Mouse (Mus musculus) spleen, adult 2 months (tissue): ENCODE measurements around the gene C1qtnf7. TPM values are rescaled to one million over a fixed set of nuclear protein-coding genes. Genes with fewer than 3 reads are reported as not detected.

Experiments
- DNase-seq, 2 experiments: peaks; one replicate each; pipeline versions ENCODE4 v3.0.0 to v3.0.0-alpha.2; 2012 to 2021; ENCODE audit warnings: low spot score in 2 of 2, low read depth in 1 of 2
- H3K27ac ChIP-seq: fragments of 200-500 bp; 2 replicates; pipeline ENCODE4 v1.5.1; 2012; ENCODE audit warnings: low read length, inconsistent platforms; ENCODE audit not compliant: insufficient read depth
- H3K27me3 ChIP-seq: fragments of 200-500 bp; 2 replicates; pipeline ENCODE4 v1.6.1; 2012; ENCODE audit warnings: mild to moderate bottlenecking, moderate library complexity, low read length, inconsistent platforms; ENCODE audit not compliant: control insufficient read depth, insufficient read depth
- H3K36me3 ChIP-seq: fragments of 200-500 bp; 2 replicates; pipeline ENCODE4 v1.6.1; 2012; ENCODE audit warnings: mild to moderate bottlenecking, low read length, inconsistent platforms; ENCODE audit not compliant: control insufficient read depth, insufficient read depth
- H3K4me1 ChIP-seq: fragments of 200-500 bp; 2 replicates; pipeline ENCODE4 v1.6.1; 2011; ENCODE audit warnings: inconsistent platforms; ENCODE audit not compliant: control insufficient read depth, insufficient read depth, insufficient read length
- H3K4me3 ChIP-seq: fragments of 200-500 bp; 2 replicates; pipeline ENCODE4 v1.5.1; 2011; ENCODE audit warnings: mild to moderate bottlenecking, inconsistent platforms; ENCODE audit not compliant: insufficient read depth, insufficient read length; ENCODE audit errors: extremely low read depth
- CTCF ChIP-seq: fragments of 200-500 bp; IDR thresholded peaks from 2 replicates; pipeline ENCODE4 v1.5.1; 2011; ENCODE audit warnings: mild to moderate bottlenecking, inconsistent platforms; ENCODE audit not compliant: insufficient read depth, insufficient read length, insufficient replicate concordance; ENCODE audit errors: extremely low read depth
- POLR2A ChIP-seq: fragments of 200-500 bp; IDR thresholded peaks from 2 replicates; pipeline ENCODE4 v1.6.1; 2011; ENCODE audit warnings: low read depth, low read length, inconsistent platforms
- WGBS: fragments of 180-500 bp; shearing (Covaris S2); methylation state at CpG from one replicate; pipeline ENCODE4 v1.1.7; 2018; 5-methylcytosine and 5-hydroxymethylcytosine counted together
- polyA plus RNA-seq: library from polyadenylated mRNA; depleted of rRNA; stranded (reverse); fragments of >200 nt; gene quantifications from 2 replicates; pipeline ENCODE4 v1.2.3, GENCODE M21; 2012

C1qtnf7 gene
- polyA plus RNA-seq, 1 experiment: 4.8 TPM

DNA sequence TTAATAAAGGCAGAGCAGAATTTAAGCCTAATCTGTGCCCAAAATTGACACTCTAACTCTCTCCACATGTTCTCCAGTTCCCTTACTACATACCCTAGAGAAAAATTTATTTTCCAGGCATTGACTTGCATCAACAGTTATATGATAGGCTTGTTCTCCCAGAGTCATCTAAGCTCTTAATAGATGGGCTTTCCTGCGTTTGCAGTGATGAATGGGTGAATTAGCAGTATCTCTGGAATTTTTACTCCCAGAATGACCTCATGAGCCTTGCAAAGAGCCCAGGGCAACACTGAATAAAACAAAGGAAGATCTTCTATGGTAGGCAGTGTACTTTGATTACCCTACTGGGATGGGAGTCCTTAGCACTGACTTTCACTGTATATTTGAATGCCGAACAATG lies 33.5 kb upstream of the C1qtnf7 start:
- TF ChIP-seq POLR2A: no peak
- TF ChIP-seq CTCF: no peak
- no peaks in the 10 kb centered on the region for H3K4me1 ChIP-seq
- no peaks in the 10 kb centered on the region for H3K27me3 ChIP-seq
- H3K27ac ChIP-seq: no peak overlapping the region
- WGBS: 87% methylated on average over 2 of the region's 2 CpGs
- no peak for DNase-seq
- H3K36me3 ChIP-seq: no peaks in the 10 kb centered on the region
- H3K4me3 ChIP-seq: no peak overlapping the region

DNA sequence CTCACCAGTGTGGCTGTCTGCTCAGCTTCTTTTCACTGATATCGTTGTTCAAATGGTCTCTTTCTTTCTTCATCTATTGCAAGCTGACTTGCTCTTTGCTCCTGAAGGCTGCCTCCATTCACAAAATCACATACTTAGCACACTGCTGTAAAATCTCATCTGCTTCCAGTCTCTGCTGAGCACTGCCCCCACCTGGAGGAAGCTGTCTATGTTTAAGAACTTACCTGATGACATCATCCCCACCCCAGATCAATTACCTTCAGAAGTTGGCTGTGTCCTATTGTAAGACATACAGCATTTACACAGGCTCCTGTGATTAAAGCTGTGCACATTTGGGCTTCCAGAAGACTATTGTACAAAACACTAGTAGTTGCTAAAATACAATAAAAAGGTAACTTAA lies 13.5 kb upstream of the C1qtnf7 start:
- WGBS: 87% methylated on average over 1 of the region's 1 CpGs
- Histone ChIP-seq H3K27me3 (no peaks in the 10 kb centered on the region), H3K4me1 (no peaks in the 10 kb centered on the region), H3K36me3 (no peaks in the 10 kb centered on the region), H3K4me3 (no peak overlapping the region), H3K27ac (no peak overlapping the region)
- TF ChIP-seq POLR2A (no peak), CTCF (no peak)
- no peak for DNase-seq

DNA sequence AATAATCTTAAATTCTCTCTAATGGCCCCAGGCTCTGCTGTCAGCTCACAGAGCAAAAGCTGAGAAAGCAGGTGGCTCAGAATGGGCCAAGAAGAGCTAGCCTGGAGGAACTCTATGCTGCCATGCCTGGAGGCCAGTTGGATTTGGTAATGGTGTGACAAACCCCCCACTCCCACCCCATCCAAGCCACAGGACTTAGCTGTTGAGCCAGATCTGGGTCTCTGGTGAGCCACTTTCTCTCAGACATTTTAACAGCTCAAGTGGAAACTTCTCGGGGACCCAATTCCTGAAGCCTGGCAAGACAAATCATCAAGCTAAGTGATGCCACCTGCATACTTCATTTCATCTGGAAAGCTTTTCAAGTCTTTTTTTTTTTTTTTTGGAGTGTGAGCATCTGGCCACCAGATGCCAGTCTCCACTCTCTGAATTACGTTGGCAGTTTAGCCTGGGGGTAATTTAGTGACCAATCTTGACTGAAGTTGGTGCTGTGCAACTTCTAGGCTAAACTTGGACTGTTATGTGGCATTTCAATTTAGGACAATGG lies 11.0 kb upstream of the C1qtnf7 start:
- no peaks in the 10 kb centered on the region for H3K27me3 ChIP-seq
- H3K4me3 ChIP-seq: no peak overlapping the region
- H3K36me3 ChIP-seq: no peaks in the 10 kb centered on the region
- no peak for TF ChIP-seq POLR2A
- TF ChIP-seq CTCF: no peak
- H3K27ac ChIP-seq: no peak overlapping the region
- WGBS: 84% methylated on average over 2 of the region's 2 CpGs
- H3K4me1 ChIP-seq: no peaks in the 10 kb centered on the region
- DNase-seq: no peak

DNA sequence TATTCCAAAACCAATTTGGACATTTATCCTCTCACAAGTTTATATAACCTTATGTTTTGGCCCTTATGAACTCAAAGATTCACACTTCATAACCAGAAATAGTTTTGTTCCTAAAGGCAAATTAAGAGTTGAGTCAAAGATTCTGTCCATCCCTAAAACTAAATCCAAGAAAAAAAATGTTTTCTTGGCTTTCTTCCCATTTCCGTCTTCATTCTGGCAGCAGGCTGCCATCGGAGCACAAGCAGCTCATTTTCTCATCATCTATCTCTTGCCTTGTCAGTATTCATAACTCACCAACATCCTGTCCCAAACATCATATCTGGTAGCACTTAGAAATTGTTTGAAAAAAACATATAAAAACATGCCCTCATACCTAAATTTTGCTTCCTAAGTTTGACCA lies 6.9 kb upstream of the C1qtnf7 start:
- Histone ChIP-seq H3K27me3 (no peaks in the 10 kb centered on the region), H3K4me3 (no peak overlapping the region), H3K4me1 (no peaks in the 10 kb centered on the region), H3K27ac (no peak overlapping the region), H3K36me3 (no peaks in the 10 kb centered on the region)
- no peak for DNase-seq
- 39% methylated on average over 2 of the region's 2 CpGs for WGBS
- TF ChIP-seq CTCF: no peak
- TF ChIP-seq POLR2A: no peak

DNA sequence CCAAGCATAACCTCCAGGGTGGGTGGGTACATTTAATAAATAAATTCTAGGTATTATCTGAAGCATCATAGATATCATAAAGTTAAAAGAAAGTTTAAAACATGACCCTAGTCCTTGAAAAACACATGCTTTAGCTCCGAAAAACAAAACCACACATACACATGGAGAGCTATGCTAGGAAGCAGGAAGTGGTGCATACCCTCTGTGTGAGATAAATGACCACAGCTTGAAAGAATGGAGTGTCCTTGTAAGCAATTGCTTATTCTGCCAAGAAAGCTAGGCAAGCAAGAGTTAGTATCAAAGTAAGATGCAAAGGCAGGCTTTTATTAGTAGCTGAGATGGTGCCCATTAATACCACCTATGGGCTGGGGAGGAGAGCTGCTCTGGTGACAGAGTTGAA lies 6.4 kb upstream of the C1qtnf7 start:
- no peaks in the 10 kb centered on the region for H3K36me3 ChIP-seq
- no peaks in the 10 kb centered on the region for H3K27me3 ChIP-seq
- WGBS: 9% methylated on average over 1 of the region's 1 CpGs
- no peak for DNase-seq
- no peak overlapping the region for H3K4me3 ChIP-seq
- no peak overlapping the region for H3K27ac ChIP-seq
- TF ChIP-seq POLR2A: no peak
- TF ChIP-seq CTCF: no peak
- H3K4me1 ChIP-seq: no peaks in the 10 kb centered on the region

DNA sequence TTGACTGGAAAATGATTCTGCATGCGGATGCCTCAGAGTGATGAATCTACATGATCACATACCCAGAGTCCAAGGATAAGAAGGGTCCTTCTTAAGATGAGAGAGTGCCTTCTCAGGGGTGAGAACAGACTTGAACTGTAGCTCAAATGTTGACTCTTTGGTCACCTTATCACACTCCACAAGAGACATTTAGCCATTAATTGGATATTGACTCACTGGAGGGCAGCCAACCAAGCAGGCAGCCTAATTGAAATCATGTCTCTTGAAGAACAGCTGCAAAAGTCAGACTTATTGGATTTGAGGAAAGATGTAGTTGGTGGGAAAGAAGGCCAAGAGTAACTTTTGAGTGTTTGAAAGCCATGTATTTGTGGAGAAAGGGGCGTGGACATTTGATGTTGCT lies 4.2 kb upstream of the C1qtnf7 start:
- DNase-seq: no peak
- TF ChIP-seq POLR2A: no peak
- TF ChIP-seq CTCF: no peak
- WGBS: 84% methylated on average over 2 of the region's 2 CpGs

DNA sequence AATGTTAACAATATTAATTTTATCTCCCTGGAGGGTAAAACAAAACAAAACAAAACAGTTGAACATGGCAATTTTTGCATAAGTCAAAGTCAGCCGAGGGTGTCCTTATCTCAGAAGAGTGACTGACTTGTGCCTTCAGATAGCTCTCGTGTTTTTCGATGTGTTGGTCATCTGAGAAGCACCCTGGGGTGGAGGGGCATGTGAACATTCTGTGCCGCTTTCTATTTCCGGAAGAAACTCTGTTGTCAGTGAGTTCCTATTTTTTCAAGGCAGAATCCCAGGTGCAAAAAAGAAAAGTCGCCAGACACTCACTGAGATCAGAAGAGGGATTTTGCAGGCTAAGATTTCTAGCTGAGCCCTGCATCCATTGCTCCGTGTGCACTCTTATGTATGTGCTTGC lies 1.2 kb downstream of the C1qtnf7 start:
- no peaks in the 10 kb centered on the region for H3K4me1 ChIP-seq
- peak overlapping the region; percentile 58; the same call in 1 of the 2 replicates for H3K27ac ChIP-seq
- H3K27me3 ChIP-seq: no peaks in the 10 kb centered on the region
- DNase-seq: no peak
- 41% methylated on average over 7 of the region's 7 CpGs for WGBS
- TF ChIP-seq POLR2A (no peak), CTCF (no peak)
- no peaks in the 10 kb centered on the region for H3K36me3 ChIP-seq
- peak overlapping the region; percentile 38; the same call in 1 of the 2 replicates for H3K4me3 ChIP-seq

More for the DNA sequence above, 4.2 kb upstream of the C1qtnf7 start:
- H3K27me3 ChIP-seq: no peaks in the 10 kb centered on the region
- no peak overlapping the region for H3K4me3 ChIP-seq
- H3K36me3 ChIP-seq: no peaks in the 10 kb centered on the region
- no peak overlapping the region for H3K27ac ChIP-seq
- no peaks in the 10 kb centered on the region for H3K4me1 ChIP-seq
